Mouse (Mus musculus): ENCODE data around the gene Omp. TPM values are rescaled to one million over a fixed set of nuclear protein-coding genes. Genes with fewer than 3 reads are reported as not detected.

The Omp gene
- 0.28 and 0.51 TPM in 2 replicates for polyA plus RNA-seq (2012; rRNA removed)

DNA sequence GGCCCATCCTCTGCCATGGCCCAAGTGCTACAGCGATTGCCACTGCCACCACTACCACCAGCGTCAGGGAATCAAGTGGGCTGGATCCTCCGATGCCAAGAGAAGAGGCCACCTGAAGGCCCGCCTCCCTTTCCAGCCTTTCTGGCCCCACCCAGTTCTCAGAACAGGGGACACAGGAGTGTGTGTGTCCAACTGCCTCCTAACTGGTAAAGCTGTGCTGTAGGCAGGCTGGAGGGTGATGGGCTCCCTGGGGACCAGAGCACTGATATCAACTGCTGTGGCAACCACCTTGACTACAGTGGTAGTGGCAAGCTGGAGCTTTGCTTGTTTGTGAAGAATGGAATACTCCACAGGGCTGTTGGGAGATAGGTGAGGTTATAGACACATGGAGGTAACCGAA lies at the start of gene Omp:
Omp (minus strand) TSS at position 101 of the 400 bp plus-strand sequence.

GRCm38 (mm10) chr7:98177929-98178559 lies 32.7 kb upstream of the Omp start, which contains the start of gene Capn5:
TSS of gene Capn5 (minus strand) at chr7:98178274.

DNA sequence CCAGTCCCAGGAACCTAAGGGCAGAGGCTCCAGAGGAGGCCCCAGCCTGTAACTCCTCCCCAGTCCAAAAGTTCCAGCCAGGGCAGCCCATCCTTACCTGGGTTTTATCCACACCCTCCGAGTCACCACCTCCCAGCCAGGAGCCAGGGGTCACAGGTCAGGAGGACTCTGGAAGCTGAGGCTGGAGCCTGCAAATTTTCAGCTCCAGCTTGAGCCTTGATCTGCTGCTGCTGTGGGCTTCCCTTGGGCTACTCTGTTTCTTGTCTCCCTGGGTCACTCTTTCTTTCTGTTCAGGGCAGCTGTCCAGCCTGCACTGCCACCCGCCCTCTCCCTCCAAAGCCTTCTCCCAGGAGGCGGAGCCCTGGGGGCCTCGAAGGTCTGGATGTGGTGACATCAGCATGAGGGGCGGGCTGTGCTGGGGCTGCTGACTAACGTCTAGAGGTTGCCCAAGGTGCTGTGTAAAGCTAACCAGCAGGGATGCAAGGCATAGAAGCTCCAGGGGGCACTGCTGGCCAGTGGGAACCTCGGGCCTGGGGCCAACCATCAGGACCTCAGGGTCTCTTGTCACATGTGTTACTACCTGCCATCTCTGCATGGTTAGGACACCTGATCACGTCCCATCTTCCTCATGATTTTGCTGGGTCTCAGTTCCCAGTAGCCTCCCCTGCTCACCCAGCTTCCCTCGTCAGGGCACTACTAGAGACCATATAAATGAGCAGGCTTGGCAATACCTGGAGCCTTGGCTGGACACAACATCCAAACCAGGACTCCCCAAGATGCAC lies 25.9 kb downstream of the Omp start, which contains the start of gene Myo7a:
Myo7a (minus strand) TSS at position 346 of the 782 bp plus-strand sequence.

Other genes with a start within 250 kb of the Omp start
- not detected in 2 replicates for gene Gdpd4, start 225.5 kb downstream of the Omp start, polyA plus RNA-seq (2012; rRNA removed)
- gene Myo7a, start 26.0 kb downstream of the Omp start, polyA plus RNA-seq (2012; rRNA removed) = 25.6 and 26.6 TPM in 2 replicates
- 18.2 and 19.0 TPM in 2 replicates for gene Capn5, start 32.8 kb upstream of the Omp start, polyA plus RNA-seq (2012; rRNA removed)
- gene B3gnt6, start 54.0 kb upstream of the Omp start, polyA plus RNA-seq (2012; rRNA removed) = 0.26 and 0.30 TPM in 2 replicates
- gene Acer3, start 175.7 kb upstream of the Omp start, polyA plus RNA-seq (2012; rRNA removed) = 9.1 and 12.5 TPM in 2 replicates
- gene Tsku, start 215.8 kb upstream of the Omp start, polyA plus RNA-seq (2012; rRNA removed) = 13.2 and 16.7 TPM in 2 replicates

All from central nervous system, embryonic 14 days (tissue).